Mouse (Mus musculus): Measurements from ENCODE around the gene Tead3. TPM values are rescaled to one million over a fixed set of nuclear protein-coding genes. Genes with fewer than 3 reads are reported as not detected.

Tead3 gene
- total RNA-seq, 2 experiments from 2014 or later, result 0.20 TPM; not detected in 1

DNA sequence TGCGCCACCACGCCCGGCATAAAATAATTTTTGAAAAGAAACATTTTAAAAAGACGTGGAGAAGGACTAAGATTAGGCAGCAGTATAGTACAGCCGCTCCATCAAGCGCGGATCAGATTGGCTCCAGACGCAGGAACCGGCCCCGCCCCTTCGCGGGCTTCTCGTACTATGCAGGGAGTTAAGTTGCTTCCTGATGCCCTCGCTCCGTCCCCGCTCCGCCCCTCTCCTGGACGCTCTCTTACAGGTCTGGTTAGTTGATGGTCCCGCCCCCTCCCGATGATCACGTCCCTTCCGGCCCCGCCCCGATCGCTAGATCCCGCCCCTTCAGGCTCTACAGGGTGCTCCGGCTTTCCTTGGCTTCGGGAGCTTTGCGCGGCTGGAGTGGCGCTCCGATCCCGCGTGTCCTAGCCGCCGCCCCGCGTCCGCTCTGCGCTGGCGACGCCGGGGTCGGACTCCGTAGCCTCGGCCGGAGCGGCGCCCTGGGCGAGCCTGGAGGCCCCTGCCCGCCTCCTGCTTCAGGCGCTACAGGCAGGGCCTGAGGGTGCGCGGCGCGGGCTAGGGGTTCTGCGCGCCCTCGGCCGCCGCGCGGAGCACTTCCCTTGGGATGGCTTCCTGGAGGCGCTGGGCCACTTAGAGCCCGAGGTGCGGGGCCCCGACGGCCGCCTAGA is 37.3 kb downstream of the Tead3 start, which contains the start of gene Fance:
Fance (plus strand) TSS at position 308 of the 668 bp plus-strand sequence.
- ATAC-seq (replicated peaks; ENCODE audit: low FRiP score, low TSS enrichment, poor library complexity, severe bottlenecking), result peak; percentile 90

DNA sequence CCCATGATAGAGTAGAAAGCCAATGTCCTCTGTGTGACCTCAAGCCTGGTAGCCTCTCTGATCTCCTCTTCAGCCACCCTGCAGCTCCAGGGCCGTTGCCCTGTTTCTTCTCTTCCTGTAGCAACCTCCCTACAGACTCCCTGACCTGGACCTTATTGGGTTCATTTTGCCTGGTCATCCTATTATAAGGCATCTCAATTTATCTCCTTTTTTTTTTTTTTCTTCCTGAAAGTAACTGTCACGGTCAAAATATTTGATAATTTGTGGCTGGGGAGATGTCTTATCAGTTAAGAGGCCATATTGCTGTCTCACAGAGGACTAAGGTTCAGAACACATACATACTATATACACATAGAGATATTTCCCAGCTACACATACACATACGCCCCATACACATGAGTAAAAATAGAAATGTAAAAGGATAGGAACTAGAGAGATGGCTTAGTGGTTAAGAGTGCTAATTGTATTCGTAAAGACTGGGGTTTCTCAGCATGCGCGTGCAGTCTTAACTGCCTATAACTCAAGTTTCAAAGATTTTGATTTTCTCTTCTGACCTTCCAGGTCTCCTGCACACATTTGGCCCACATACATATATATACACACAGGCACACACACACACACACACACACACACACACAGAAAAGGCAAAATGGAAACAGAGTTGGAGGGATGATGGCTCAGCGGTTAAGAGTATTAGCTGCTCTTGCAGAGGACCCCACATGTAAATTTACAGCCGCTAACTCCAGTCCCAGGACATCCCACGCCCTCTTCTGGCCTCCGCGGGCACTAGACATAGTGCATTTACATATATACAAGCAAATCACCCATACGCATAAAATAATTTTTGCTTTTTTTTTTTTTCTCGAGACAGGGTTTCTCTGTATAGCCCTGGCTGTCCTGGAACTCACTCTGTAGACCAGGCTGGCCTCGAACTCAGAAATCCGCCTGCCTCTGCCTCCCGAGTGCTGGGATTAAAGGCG is 38.1 kb downstream of the Tead3 start:
- peak; percentile 38; the same call in 1 of the 2 replicates for ATAC-seq (replicated peaks; ENCODE audit: low FRiP score, low TSS enrichment, poor library complexity, severe bottlenecking)

DNA sequence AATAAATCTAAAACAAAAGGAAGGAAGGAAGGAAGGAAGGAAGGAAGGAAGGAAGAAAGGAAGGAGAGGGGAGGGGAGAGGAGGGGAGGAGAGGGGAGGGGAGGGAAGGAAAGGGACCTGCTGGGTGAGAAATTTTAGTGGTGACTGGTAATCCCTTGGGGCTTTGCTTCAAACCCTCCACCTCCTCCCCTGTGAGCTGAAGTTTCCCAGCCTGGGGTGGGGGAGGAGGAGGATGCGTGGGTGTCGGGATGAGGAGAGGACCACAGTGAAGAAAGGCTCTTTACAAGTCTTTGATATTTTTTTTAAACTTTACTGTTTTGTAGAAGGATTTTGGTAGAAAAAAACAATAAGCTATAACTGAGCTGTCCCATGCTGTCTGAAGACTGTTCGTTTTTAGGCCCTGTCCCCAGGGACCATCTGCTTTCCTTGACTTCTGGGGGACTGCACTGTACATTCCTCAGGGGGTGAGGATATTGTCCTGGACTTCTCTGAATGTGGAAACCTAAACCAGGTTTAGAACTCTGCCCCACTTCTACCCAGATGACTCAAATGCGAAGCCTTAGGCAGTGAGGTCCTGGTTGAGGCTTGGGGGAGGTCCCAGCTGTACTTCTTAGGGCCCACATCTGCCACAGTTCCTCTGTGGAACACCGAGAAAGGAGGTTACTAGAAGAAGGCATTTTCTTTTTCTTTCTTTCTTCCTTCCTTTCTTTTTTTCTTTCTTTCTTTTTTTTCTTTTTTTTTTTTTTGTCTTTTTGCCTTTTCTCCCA is 39.1 kb downstream of the Tead3 start:
- ATAC-seq (replicated peaks; ENCODE audit: low FRiP score, low TSS enrichment, poor library complexity, severe bottlenecking), result no peak

DNA sequence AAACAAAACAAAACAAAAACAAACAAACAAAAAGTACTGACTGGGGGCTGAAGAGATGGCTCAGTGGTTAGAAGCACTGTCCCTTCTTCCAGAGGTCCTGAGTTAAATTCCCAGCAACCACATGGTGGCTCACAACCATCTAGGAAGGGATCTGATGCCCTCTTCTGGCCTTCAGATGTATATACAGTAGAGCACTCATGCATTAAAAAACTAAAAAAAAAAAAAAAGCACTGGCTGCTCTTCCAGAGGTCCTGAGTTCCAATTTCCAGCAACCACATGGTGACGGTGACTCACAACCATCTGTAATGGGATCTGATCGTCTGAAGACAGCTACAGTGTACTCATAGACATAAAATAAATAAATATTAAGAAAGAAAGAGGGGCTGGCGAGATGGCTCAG is 39.8 kb downstream of the Tead3 start:
- ATAC-seq (replicated peaks; ENCODE audit: low FRiP score, low TSS enrichment, poor library complexity, severe bottlenecking), result no peak

DNA sequence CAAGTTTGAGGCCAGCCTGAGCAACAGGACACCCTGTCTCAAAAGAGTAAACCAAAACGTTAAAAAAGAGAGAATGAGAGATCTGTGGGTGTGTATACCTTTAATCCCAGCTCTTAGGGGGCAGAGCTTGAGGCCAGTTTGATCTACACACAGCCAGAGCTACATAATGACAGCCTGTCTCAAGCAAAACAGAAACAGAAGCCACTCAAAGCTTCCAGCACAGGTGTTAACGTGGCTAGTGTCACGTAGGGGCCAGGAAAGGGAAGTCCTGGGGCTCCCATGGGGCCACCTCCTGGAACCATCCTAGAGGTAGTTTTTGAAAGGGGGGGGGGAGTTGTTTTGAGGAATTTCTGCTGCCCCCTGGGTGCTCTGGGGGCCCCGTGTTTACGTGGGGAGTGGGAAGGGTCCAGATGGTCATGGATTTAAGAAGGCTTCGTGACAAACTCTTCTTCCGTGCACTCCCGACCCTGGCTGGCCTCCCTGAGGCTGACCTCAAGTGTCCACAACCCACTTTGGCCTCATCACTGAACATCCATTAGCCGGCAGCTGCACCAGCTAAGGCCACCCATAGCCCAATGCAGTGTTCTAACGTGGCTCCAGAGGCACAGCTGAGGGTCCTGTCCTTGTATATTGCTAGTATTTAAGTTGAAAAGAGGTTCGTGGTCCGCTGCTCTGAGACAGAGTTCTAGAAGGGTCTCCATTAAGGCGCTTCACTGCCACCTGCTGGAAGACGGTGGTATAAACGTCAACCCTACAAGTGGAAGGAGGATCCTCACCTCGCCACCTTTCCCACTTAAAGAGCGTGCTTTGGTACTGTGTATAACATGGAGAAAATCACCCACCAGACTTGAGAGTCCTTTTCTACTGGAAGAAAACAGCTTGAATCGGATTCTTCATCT is 42.1 kb downstream of the Tead3 start:
- peak; percentile 63 for ATAC-seq (replicated peaks; ENCODE audit: low FRiP score, low TSS enrichment, poor library complexity, severe bottlenecking)

DNA sequence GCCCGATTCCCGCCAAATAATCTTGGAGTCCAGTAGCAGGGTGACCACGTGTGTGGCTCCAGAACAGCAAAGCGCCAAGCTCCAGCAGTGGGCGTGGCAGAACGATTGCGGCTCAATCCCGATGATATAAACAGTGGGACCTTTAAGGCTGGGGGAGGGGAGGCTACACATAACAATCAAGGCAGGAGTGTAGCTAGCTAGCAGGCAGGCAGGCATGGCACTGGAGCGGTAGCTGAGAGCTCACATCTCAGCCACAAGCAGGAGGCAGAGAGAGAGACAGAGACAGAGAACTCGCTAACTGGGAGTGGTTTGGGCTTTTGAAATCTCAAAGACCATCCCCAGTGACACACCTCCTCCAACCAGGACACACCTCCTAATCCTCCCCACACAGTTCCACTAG is 45.4 kb downstream of the Tead3 start:
- no peak for ATAC-seq (replicated peaks; ENCODE audit: low FRiP score, low TSS enrichment, poor library complexity, severe bottlenecking)

DNA sequence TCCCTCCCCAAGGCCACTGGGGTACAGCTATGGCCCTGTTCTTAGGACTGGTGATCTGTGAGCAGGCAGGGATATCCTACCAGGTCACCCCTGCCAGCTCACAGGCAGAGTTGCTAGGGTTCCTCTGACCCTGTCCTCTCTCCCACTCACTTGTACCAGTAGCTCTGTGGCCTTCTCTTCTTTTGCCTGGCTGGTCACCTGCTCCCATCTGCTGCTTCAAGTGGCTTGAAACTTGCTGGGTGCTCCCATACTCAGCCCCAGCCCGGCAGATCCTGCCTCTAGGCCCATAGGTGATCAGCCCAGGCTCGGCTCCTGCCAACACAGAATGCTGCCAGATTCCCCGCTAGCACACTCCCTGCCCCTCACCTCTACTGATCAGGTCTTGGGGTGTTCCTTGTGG is 49.8 kb downstream of the Tead3 start:
- ATAC-seq (replicated peaks; ENCODE audit: low FRiP score, low TSS enrichment, poor library complexity, severe bottlenecking), result no peak

DNA sequence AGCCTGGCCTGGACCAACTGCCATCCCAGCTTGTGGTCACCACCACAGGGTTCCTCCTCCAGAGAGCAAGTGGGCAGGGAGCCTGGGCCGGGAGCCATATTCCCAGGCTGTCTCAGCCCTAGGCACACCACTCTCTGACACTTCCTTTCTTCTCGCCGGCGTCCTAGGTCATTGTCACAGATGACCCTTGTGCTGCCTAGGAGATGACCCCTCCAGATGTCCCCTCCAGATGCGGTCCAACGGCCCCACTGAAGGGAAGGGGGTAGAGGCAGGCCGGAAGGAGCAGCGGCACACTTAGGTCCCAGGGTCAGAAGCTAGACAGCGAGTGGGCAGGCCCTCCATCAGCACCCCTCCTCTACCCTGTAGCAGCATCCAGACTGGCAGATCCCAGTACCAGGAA is 50.3 kb downstream of the Tead3 start:
- no peak for ATAC-seq (replicated peaks; ENCODE audit: low FRiP score, low TSS enrichment, poor library complexity, severe bottlenecking)

DNA sequence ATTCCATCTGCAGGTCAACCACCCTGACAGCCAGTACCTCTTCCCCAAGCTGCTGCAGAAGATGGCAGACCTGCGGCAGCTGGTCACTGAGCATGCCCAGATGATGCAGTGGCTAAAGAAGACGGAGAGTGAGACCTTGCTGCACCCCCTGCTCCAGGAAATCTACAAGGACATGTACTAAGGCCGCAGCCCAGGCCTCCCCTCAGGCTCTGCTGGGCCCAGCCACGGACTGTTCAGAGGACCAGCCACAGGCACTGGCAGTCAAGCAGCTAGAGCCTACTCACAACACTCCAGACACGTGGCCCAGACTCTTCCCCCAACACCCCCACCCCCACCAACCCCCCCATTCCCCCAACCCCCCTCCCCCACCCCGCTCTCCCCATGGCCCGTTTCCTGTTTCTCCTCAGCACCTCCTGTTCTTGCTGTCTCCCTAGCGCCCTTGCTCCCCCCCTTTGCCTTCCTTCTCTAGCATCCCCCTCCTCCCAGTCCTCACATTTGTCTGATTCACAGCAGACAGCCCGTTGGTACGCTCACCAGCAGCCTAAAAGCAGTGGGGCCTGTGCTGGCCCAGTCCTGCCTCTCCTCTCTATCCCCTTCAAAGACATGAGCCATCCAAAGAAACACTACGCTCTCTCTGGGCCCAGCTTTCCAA is 50.8 kb downstream of the Tead3 start:
- ATAC-seq (replicated peaks; ENCODE audit: low FRiP score, low TSS enrichment, poor library complexity, severe bottlenecking), result no peak

DNA sequence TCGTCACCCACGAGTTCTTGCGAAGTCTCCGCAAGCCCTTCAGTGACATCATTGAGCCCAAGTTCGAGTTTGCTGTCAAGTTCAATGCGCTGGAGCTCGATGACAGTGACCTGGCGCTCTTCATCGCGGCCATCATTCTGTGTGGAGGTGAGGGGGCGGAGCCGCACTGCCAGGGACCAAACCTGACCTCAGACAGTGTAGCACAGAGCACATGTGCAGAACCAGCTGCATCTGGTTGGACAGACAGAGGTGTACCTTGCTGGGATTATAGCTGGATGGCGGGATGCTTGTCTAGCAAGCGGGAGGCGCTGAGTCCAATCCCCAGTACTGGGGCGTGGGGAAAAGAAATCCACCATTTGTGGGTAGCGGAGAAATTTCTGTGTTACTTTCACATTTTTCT is 51.7 kb downstream of the Tead3 start:
- no peak for ATAC-seq (replicated peaks; ENCODE audit: low FRiP score, low TSS enrichment, poor library complexity, severe bottlenecking)

DNA sequence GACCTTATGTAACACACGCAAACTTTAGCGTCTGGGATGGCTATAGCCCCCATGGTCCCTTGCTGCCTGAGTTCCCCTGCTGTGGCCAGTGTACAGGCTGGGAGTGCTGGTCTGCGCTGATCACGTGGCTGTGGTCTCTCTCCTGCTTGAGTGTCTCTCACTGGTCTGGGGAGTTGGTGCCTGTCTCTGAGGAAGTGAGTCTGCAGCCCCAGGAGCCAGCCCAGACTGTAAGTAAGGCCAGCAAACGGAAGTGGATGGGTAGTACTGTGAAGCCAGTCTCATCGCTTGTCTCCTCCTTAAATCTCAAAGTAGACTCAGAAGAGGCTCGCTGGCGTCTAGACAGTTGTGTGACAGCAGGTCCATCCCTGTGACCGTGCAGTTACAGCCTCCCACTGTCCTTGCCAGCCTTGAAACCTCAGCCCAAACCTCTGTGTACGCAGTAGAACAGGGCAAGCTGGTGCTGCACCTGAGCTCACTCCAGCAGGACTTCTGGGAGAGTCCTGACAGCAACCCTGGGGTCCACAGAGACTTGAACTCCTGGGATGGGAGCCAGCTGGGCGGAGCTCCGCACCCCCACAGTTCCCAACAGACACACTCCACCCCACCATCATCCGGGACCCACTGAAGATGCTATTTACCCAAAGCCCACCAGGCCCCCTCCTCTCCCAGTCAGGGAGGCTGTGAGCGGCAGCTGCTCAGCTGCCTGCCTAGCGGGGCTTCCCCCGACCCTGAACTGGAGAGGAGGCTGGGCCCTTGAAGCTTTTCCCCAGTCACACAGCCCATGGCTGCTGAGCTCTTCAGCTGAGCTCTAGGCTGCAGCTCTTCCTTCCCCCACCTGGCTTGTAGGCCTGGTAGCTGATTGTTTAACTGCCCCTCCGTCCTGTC is 55.9 kb downstream of the Tead3 start:
- no peak; the same call in 1 of the 2 replicates for ATAC-seq (replicated peaks; ENCODE audit: low FRiP score, low TSS enrichment, poor library complexity, severe bottlenecking)

DNA sequence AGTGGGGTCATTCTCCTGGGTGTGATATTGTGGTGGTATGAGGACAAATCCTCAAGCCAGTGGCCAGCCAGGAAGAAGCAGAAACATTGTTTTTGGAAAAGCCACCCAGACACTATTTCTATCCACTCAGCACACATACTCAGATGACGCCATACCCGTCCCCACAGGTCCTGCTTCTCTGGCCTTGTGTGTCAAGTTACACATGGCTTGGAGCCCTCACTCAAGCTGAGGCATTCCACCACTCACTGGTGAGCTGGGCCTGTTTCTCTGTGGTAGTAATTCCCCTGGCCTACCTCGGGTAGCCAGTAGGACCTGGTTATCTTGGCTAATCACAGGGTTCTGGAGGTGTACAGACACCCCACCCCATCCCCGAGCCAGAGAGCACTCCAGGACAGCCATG is 56.9 kb downstream of the Tead3 start:
- ATAC-seq (replicated peaks; ENCODE audit: low FRiP score, low TSS enrichment, poor library complexity, severe bottlenecking), result no peak

DNA sequence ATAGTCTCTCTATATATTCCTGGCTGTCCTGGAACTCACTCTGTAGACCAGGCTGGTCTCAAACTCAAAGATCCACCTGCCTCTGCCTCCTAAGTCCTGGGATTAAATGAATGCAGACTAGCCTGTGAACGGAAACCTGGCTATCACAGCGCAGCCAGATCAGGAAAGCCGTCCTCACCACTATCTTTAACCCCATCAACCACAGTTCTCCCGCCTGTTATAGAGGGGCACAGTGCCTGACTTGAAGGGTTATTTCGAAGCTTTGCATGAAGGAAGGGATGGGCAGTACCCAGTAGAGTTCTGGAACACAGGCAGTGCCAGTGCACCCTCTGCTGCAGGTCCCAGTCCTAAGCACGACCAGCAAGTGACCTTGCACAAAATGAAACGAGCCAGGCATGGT is 59.3 kb downstream of the Tead3 start:
- ATAC-seq (replicated peaks; ENCODE audit: low FRiP score, low TSS enrichment, poor library complexity, severe bottlenecking), result 0 out of 2 replicates have a peak, but pooled peaks have one; percentile 20

DNA sequence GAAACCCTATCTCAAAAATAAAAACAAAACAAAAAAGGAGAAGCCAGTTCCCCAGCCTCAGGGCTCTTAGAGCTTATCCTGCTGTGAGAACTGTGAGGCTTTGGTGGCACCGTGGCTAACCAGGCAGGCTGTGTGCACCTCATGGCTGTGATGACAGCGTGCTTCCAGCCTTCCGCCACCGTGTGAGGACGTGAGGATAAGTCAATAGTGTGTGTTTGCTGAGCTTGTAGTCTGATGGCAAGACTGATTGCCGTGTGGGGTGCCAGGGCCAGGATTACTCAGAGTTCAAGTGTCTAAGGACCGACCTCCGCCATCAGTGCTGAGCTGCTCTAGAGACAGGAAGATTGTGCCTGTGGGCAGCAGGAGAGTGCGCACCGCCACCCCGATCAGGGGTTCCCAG is 59.9 kb downstream of the Tead3 start:
- ATAC-seq (replicated peaks; ENCODE audit: low FRiP score, low TSS enrichment, poor library complexity, severe bottlenecking), result 0 out of 2 replicates have a peak, but pooled peaks have one; percentile 26

DNA sequence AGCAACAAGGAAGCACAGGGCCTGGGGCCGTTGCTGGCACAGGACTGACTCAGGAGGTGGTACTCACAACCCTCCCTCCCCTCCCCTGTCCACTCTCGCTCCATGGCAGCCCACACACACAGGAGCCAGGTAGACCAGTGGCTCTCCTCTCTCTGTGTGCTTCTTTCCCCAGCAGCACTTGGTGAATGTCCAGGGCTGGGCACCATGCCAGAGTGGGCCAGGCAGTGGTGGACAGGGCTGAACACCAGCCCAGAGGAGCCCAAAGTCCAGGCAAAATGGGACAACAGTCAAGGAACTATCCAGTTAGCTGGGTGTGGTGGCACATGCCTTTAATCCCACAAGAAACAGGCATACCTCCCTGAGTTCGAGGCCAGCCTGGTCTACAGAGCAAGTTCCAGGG is 60.4 kb downstream of the Tead3 start:
- no peak for ATAC-seq (replicated peaks; ENCODE audit: low FRiP score, low TSS enrichment, poor library complexity, severe bottlenecking)

DNA sequence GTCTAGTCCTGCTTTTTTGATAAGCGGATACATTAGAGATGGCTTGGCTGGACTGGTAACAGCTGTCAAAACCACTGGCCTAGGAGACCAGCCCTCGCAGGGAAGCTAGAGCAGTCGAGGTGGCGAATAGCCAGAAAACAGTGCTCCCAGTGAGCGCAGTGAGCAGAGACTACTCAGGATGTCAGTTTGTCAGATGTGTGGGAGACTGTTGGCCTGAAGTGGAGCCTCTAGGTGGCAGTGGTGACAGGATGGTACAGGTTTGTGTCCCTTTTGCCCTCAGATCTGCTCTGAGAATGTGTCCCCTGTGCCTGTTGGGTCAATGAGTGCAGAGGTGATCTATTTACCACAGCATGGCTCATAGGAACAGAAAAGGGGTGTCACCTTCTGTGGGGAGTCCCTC is 62.6 kb downstream of the Tead3 start:
- ATAC-seq (replicated peaks; ENCODE audit: low FRiP score, low TSS enrichment, poor library complexity, severe bottlenecking), result peak; percentile 73

DNA sequence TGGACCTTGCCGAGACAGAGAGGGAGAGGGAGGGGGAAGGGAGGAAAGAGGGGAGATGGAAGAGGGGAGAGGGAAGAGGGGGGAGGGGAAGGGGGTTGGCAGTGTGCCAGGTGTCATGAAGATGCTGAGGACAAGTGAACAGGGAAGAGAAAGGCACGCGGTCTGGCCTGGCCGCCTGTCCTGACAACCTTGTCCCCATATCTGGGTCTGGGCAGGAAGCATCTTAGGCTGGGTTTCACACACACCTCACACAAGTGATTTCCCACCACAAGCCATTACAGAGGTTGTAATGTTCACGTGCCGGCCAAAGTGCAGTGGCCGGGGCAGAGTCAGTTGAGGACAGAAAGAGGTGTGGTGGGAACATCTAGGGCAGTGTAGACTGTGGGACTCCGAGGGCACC is 63.0 kb downstream of the Tead3 start:
- peak; percentile 23; the same call in 1 of the 2 replicates for ATAC-seq (replicated peaks; ENCODE audit: low FRiP score, low TSS enrichment, poor library complexity, severe bottlenecking)

All from megakaryocyte-erythroid progenitor cell, adult 5-6 weeks (primary cell).